Mouse (Mus musculus): Measurements from ENCODE around the gene Ttc28. TPM values are rescaled to one million over a fixed set of nuclear protein-coding genes. Genes with fewer than 3 reads are reported as not detected.
A peak's percentile ranks its signal among the peaks of the same experiment; 100 is the strongest.

Ttc28 gene
- total and polyA plus RNA-seq, 3 experiments = 1.1 to 1.8 TPM; not detected in 1

GRCm38 (mm10) chr5:111138927-111139565, 259.4 kb downstream of the Ttc28 start:
- H3K4me3 ChIP-seq (ENCODE audit: control insufficient read depth in 1 of 2, insufficient read depth in 1 of 2, low read depth in 2 of 2, low read length in 2 of 2) = no peak overlapping the region
- H3K27ac ChIP-seq (ENCODE audit: control insufficient read depth, low read depth, low read length) = no peak overlapping the region
- H3K9me3 ChIP-seq (replicated peaks; ENCODE audit: insufficient read depth, low read length) = no peaks in the 10 kb centered on the region
- H3K4me1 ChIP-seq (ENCODE audit: control insufficient read depth in 1 of 2, insufficient read depth in 2 of 2, low read length in 2 of 2) = no peaks in the 10 kb centered on the region
- H3K36me3 ChIP-seq (ENCODE audit: control insufficient read depth in 1 of 2, insufficient read depth in 2 of 2, low read length in 2 of 2) = no peaks in the 10 kb centered on the region
- no peak for DNase-seq (ENCODE audit: low read depth, low spot score)
- H3K9ac ChIP-seq (ENCODE audit: control insufficient read depth, low read depth, low read length, poor library complexity, severe bottlenecking) = no peak overlapping the region
- no peaks in the 10 kb centered on the region; a peak in 1 of 4 replicates for H3K27me3 ChIP-seq (ENCODE audit: control insufficient read depth in 1 of 2, insufficient read depth in 2 of 2, low read length in 2 of 2)
- TF ChIP-seq E2F4 (IDR thresholded peaks at IDR 0.05; ENCODE audit: borderline replicate concordance, low read depth, low read length) (no peak), RCOR1 (IDR thresholded peaks at IDR 0.05; ENCODE audit: low read depth, low read length) (no peak), POLR2AphosphoS5 (IDR thresholded peaks at IDR 0.05; ENCODE audit: borderline replicate concordance, low read depth, low read length) (no peak), MAFK (IDR thresholded peaks at IDR 0.05; ENCODE audit: borderline replicate concordance, low read depth, low read length) (no peak), NRF1 (IDR thresholded peaks at IDR 0.05; ENCODE audit: insufficient read depth, low read depth, low read length, poor library complexity, severe bottlenecking) (no peak), ZNF384 (IDR thresholded peaks at IDR 0.05; ENCODE audit: low read depth, low read length) (no peak), KAT2A (conservative IDR thresholded peaks at IDR 0.05; ENCODE audit: low read depth, low read length) (no peak)
- no peaks in the 10 kb centered on the region for H3K79me2 ChIP-seq (ENCODE audit: control insufficient read depth, insufficient read depth, low read length, poor library complexity)

- no peak for DNase-seq (ENCODE audit: low read depth, low spot score)
- no peaks in the 10 kb centered on the region for H3K79me2 ChIP-seq (ENCODE audit: control insufficient read depth, insufficient read depth, low read length, poor library complexity)
- H3K36me3 ChIP-seq (ENCODE audit: control insufficient read depth in 1 of 2, insufficient read depth in 2 of 2, low read length in 2 of 2) = no peaks in the 10 kb centered on the region
- H3K9ac ChIP-seq (ENCODE audit: control insufficient read depth, low read depth, low read length, poor library complexity, severe bottlenecking) = no peak overlapping the region
- no peak for TF ChIP-seq ELF1 (IDR thresholded peaks at IDR 0.05; ENCODE audit: low read depth, low read length)
- no peak for TF ChIP-seq EP300 (IDR thresholded peaks at IDR 0.05; ENCODE audit: low read depth in 1 of 2, low read length in 2 of 2)
- TF ChIP-seq NELFE (IDR thresholded peaks at IDR 0.05; ENCODE audit: low read depth, low read length) = no peak
- no peak for TF ChIP-seq TBP (IDR thresholded peaks at IDR 0.05; ENCODE audit: low read depth, low read length)
- no peak overlapping the region for H3K27ac ChIP-seq (ENCODE audit: control insufficient read depth, low read depth, low read length)
- H3K4me1 ChIP-seq (ENCODE audit: control insufficient read depth in 1 of 2, insufficient read depth in 2 of 2, low read length in 2 of 2) = no peaks in the 10 kb centered on the region
- no peaks in the 10 kb centered on the region for H3K9me3 ChIP-seq (replicated peaks; ENCODE audit: insufficient read depth, low read length)
- no peak overlapping the region for H3K4me3 ChIP-seq (ENCODE audit: control insufficient read depth in 1 of 2, insufficient read depth in 1 of 2, low read depth in 2 of 2, low read length in 2 of 2)
- H3K27me3 ChIP-seq (ENCODE audit: control insufficient read depth in 1 of 2, insufficient read depth in 2 of 2, low read length in 2 of 2) = no peaks in the 10 kb centered on the region; a peak in 1 of 4 replicates
These were observed 260.0 kb downstream of the Ttc28 start for GRCm38 (mm10) chr5:111139622-111140021.

DNA sequence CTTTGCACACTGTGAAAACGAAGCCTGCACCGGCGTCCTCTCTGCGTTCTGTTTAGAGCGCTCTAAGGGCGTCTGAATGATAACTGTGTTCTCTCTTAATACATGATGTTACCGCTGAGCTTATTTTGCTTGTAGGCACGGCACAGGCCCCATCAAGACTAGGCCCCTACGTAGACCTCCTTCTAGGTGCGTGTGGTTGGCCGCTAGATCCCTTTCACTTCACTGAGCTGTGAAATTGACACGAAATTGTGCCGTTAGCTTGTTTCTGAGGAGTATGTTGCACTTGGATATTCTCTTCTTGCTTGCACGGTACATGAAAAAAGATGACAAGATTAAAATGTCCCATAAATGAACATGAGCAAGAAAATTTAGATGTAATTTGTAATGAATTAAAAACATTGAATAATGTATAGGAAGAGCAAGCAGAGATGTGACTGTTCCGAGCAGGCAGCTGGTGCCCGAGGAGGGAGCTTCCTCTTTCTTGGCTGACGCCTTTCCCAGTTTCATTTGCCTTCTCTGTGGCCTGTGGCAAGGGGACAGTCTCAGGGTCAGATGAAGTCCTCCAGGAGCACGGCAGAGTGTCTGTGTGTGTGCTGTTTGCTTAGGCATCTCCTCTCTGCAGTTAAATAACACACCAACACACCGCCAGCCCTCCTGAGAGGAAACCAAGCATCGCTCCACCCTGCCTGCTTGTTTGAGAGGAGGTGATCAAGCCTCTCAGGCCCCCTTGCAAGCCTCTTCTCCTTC, 261.7 kb downstream of the Ttc28 start:
- H3K9ac ChIP-seq (ENCODE audit: control insufficient read depth, low read depth, low read length, poor library complexity, severe bottlenecking) = peak overlapping the region; percentile 17; the same call in 1 of the 2 replicates
- no peak overlapping the region for H3K27ac ChIP-seq (ENCODE audit: control insufficient read depth, low read depth, low read length)
- peak; percentile 20 for DNase-seq (ENCODE audit: low read depth, low spot score)
- H3K9me3 ChIP-seq (replicated peaks; ENCODE audit: insufficient read depth, low read length) = no peaks in the 10 kb centered on the region
- no peaks in the 10 kb centered on the region for H3K79me2 ChIP-seq (ENCODE audit: control insufficient read depth, insufficient read depth, low read length, poor library complexity)
- H3K4me1 ChIP-seq (ENCODE audit: control insufficient read depth in 1 of 2, insufficient read depth in 2 of 2, low read length in 2 of 2) = no peaks in the 10 kb centered on the region
- no peaks in the 10 kb centered on the region for H3K36me3 ChIP-seq (ENCODE audit: control insufficient read depth in 1 of 2, insufficient read depth in 2 of 2, low read length in 2 of 2)
- no peaks in the 10 kb centered on the region; a peak in 1 of 4 replicates for H3K27me3 ChIP-seq (ENCODE audit: control insufficient read depth in 1 of 2, insufficient read depth in 2 of 2, low read length in 2 of 2)
- no peak for TF ChIP-seq RAD21 (IDR thresholded peaks at IDR 0.05; ENCODE audit: low read depth, low read length)
- TF ChIP-seq UBTF (IDR thresholded peaks at IDR 0.05; ENCODE audit: borderline replicate concordance, insufficient read depth, low read depth, low read length) = no peak
- no peak for TF ChIP-seq CTCF (IDR thresholded peaks at IDR 0.05 in 2 of 3, conservative IDR thresholded peaks at IDR 0.05 in 1 of 3; ENCODE audit: control insufficient read depth in 1 of 3, insufficient read depth in 1 of 3, low read depth in 2 of 3, low read length in 3 of 3, poor library complexity in 1 of 3, severe bottlenecking in 1 of 3)
- no peak for TF ChIP-seq HCFC1 (IDR thresholded peaks at IDR 0.05; ENCODE audit: low read depth, low read length)
- peak overlapping the region in 1 of 2 experiments; percentile 31; a peak in 2 of 4 replicates for H3K4me3 ChIP-seq (ENCODE audit: control insufficient read depth in 1 of 2, insufficient read depth in 1 of 2, low read depth in 2 of 2, low read length in 2 of 2)

Data from MEL (cell line).